Mouse (Mus musculus): Measurements from ENCODE around the gene Sept7.
"Not testable (repeated sequence)": the region's sequence is repeated elsewhere in the genome, so short reads cannot be mapped to it uniquely, and the experiment has no call there.

The Sept7 gene

DNA sequence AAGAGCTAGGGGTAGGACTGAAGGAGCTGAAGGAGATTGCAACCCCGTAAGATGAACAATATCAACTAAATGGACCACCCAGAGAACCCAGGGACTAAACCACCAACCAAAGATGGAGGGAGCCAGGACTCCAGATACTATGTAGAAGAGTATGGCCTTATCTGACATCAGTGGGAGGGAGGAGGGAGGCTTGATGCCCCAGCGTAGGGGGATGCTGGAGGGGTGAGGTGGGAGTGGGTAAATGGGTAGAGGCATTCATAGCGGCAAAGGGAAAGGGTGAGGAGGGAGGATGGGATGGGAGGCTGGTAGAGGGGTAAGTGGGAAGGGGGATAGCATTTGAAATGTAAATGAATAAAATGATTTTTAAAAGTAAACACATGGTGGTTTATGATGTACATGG, 8.2 kb downstream of the Sept7 start:
- no peak for DNase-seq (ENCODE audit: low spot score)

DNA sequence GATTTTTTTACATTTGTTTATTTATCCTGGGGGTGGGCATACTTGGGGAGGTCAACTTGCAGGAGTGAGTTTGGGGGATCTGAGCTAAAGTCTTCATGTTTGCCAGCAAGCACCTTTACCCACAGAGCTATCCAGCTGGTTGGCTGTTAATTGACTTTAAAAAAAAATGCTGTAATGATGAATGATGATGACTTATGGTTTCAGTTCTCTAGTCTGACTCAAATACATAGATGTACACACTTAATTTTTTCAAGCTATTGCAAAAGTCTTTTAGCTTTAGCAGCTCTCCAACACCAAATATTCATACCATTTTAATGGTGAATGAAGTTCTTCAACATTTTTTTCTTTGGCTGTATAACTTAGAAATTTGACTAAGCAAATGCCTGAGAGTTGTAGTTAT, 8.7 kb downstream of the Sept7 start:
- no peak for DNase-seq (ENCODE audit: low spot score)

DNA sequence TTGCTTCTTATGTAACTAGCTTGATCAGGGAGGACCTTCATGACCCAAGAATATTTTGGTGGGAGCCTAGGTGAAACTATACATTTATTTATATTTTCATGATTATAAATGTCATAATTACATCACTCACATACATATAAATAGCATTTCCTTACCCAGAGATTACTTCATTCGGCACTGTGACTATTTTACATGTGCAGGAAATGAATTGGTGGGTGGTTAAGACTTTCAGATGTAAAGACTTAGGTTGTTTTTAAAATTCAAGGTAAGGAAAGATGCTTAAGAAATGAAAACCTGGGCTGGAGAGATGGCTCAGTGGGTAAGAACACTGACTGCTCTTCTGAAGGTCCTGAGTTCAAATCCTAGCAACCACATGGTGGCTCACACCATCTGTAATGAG, 9.8 kb downstream of the Sept7 start:
- no peak for DNase-seq (ENCODE audit: low spot score)

DNA sequence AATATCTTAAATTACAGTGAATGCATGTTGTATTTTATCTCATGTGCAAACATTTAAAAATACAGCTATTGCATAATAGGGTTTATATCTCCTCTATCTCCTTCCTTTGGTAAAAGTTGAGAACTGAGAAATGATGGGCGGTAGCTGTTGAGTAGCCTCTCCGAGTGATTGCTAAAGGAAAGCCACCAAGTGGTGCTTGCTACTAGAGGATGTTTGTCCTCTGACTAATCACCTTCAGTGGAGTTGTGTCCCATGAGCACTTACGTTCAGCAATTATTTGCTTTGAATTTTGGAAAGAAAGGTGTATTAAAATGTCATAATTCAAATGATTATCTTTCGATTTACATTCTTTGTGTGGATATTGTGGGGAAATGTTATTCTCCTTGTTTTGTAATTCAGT, 13.6 kb downstream of the Sept7 start:
- DNase-seq (ENCODE audit: low spot score): no peak

DNA sequence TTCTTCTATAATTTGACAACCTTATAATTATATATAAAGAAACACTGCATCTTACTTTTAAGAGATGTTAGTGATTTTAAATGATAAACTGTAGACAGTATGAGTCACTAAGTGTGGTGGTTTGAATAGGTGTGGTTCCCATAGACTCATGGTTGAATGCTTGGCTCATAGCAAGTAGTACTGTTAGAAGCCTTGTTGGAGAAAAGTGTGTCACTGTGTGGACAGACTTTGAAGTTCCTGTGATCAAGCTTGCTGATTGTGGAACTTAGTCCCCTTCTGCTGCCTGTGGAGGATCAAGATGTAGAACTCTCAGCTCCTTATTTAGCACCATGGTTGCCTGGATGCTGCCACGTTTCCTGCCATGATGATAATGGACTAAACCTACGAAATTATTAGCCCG, 14.9 kb downstream of the Sept7 start:
- no peak for DNase-seq (ENCODE audit: low spot score)

DNA sequence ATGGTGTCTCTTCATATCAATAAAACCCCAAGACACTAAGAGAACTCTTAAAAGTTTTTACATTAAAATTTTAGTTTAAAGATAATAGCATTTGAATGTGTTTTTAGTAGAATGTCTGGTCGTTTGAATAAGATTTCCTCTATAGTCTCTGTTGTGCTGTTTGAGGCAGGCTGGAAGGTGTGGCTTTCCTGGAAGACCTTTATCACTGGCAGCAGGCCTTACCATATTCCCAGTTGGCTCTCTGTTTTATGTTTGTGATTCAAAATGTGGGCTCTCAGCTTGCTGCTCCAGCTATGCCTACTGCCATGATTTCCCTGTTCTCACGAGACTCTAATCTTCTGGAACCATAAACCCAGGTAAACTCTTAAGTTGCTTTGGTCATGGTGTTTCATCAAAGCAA, 15.3 kb downstream of the Sept7 start:
- no peak for DNase-seq (ENCODE audit: low spot score)

DNA sequence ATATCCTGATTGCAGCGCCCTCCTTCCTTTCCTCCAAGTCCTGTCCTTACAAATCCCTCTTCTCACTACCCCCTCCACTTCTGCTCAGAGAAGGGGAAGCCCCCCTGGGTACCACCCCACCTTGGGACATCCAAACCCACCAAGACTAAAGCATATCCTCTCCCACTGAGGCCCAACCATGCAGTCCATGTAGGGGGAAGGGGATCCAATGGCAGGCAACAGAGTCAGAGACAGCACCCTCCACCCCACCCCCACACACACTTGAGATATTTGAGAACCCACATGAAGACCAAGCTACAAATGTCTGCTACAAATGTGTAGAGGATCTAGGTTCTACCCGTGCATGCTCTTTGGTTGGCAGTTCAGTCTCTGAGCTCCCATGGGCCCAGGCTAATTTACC, 19.7 kb downstream of the Sept7 start:
- no peak for DNase-seq (ENCODE audit: low spot score)

DNA sequence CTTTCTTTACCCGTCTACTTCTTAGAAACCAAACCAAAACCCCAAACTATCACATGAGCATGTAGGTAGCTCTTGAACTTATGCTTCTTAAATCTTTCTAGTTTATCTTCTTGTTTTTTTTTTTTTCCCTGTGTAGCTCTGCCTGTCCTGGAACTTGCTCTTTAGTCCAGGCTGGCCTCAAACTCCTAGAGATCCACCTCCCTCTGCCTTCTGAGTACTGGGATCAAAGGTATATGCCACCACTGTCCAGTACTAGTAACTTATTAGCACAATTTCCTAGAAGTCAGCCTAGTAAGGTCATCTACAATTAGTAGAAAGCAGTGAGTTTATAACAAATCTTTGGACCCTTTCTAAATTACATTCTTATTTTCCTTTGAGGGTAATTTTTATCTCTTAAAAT, 37.6 kb downstream of the Sept7 start:
- no peak for DNase-seq (ENCODE audit: low spot score)

DNA sequence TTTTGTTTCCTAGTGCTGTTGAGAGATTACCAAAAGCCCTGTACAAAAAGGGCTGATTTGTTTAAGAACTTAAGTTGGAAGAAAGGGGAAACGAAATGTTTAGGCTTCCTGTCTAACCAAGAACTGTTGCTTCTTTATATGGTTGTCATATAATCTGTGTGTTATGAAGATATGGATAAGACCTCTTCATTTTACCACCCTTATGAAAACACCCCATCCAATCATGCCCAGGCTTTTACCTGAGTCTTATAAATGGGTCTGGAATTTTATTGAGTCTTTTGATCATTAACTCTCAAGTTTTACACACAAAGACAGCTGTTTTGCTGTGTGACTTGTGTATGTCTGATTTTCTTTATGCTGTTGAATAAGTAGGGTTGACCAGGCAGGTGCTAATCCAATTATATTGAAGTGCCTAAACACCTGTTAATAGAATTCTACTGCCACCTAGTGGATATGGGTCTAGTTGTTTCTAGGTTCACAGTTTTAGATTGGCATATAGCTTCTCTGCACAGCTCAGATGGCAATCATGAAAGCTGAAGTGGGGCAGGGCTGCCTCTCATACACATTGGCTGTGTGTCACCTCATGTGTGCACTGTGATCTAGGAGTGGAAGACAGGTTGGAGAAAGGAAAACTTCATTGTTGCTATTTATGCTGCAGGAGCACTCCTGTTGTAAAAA, 57.4 kb downstream of the Sept7 start:
- DNase-seq (ENCODE audit: low spot score): peak; percentile 90

DNA sequence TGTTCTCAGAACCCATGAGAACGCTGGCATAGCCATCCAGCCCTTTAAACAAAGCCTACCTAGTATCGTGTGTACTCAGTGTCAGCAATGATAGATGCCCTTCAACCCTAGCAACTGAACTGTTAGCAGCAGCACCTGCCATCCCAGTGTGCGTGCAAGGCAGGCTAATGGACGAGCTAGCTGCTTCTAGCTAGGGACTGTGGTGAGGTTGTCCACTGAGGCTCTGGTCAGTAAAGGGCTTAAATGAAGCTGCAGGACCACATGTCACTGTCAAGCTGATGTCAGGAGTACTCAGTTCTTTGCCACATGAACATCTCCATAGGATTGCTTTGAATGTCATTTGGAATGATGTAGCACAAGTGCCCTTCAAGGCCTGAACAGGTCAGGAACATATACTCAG, 62.1 kb downstream of the Sept7 start:
- DNase-seq (ENCODE audit: low spot score): no peak

DNA sequence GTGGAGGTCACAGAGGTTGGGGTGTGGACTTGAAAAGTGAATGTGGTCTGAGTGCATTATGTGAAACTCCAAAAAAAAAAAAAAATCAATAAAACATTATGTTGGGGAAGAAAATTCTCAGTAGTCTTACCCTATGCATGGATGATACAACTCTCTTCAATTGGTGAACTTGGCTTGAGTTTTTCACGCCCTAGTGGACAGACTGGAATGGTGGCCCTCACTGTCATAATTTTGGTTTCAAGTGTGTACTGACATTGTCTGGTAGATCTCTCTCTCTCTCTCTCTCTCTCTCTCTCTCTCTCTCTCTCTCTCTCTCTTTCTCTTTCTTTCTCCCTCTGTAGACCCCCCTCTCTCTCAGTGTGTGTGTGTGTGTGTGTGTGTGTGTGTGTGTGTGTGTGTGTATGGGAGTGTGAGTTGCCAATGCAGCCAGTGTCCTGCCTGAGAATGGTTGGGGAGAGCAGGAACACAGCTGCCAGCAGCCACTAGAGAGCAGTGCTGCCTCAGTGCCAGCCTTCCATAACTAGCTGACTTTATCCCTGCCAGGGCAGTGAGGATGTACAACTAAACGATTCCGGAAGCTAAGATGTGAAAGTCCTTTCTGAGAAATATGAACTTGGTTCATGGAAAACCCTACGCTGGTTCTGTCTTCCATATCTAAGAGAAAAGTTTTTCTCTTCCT, 65.7 kb downstream of the Sept7 start:
- DNase-seq (ENCODE audit: low spot score): peak; percentile 58

DNA sequence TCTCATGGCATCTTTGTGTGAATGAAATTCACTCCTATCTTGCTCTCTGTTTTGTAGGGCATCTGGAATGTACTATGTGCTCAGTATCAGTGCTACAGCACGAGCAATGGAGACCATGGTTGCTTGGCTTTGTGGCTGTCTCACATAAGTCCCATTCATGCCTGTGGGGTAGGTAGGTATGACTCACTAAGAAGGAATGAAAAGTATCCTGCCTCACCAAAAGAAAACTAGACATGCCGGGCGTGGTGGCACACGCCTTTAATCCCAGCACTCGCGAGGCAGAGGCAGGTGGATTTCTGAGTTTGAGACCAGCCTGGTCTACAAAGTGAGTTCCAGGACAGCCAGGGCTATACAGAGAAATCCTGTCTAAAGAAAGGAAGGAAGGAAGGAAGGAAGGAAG, 67.4 kb downstream of the Sept7 start:
- not testable (repeated sequence) for DNase-seq (ENCODE audit: low spot score)

DNA sequence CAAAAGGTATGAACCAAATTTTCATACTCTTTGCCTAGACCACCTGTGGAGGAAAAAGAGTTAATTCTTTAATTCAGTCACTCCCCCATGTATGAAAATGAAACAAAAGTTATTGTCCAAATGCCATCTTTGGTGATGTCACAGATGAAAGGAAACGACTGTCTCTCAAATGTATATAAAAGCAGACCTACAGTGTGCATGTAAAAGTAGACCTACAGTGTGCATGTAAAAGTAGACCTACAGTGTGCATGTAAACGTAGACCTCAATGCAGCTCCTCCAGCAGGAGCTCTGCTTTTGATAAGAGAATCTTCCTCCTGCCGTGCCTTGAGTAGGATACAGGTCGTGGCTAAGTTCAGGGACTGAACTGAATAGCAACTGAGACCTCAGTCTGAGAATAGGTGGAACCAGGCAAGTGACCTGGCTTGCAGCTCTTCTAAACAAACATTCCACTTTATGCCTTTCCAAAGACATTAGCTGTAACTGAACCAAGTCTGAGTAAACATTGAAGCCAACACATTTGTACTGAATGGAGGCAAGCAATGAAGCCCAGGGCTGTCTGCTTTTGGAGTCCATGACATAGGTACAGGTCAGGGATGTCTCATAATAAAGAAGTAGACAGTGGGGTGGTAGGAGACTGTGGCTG, 75.6 kb downstream of the Sept7 start:
- DNase-seq (ENCODE audit: low spot score): no peak

DNA sequence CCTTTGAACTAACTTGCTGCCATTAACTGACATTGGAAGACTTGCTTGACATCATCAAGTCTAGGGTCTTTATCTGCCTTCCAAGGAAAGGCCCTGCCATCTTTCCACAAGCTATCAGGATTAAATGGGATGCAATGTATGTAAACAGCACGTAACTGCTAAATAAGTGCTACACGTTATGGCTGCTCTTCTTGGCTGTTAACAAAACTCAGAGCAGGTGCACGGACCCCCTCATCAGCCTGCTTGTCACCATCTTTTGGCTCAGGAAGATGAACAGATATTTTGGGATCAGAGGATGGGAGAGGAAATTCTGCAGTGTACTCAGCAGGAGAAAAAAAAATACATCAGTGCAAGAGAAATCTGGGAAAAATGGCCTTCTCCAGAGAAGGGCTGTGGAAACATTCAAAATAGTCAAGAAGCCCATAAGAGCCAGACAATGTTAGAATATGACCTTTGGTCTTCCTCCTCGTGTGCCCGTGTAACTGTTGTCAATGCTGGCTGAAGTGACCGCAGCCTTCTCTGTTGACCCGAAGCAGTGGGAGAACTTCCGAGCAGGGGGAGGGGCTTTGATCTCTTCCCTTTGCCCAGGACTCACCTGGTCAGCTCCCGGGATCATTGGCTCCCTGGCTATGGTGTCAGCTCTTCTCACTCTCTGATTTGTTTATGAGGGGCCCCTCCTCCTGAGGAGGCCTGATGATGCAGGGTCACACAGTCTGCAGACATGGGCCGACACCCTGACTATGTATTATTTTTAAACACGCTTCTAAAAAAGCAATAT, 76.9 kb downstream of the Sept7 start:
- DNase-seq (ENCODE audit: low spot score): no peak

DNA sequence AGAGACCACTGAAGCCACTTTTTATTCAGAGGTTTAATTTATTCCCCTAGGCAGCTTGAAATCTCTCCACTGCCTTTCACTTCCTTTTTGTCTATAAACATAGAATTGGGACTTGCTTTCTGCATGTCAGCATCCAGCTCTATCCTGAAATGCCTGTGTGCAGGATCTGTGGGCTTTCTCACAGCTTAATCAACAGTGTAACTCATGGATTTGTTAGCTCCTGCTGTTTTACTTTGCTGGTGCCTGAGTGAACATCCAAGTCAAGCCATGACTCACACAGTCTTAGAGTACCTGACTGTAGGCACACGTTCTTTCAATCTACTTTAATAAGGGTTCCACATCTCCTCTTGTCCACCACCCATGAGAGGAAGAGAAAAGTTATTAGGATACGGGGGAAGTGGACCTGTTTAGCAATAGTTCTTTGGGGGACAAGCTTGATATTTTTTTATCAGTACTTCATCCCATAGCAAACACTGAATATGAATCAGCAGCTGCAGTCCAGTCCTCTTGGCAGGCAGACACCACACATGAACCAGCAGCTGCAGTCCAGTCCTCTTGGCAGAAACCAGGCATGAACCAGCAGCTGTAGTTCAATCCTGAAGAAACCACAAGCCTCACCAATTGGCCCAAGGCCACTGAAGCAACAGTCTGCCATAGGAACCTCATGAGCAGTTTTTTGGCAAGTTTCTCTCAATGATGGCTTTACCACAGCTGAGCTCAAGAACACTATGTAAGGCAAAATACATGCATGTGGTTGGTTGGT, 85.4 kb downstream of the Sept7 start:
- DNase-seq (ENCODE audit: low spot score): no peak

DNA sequence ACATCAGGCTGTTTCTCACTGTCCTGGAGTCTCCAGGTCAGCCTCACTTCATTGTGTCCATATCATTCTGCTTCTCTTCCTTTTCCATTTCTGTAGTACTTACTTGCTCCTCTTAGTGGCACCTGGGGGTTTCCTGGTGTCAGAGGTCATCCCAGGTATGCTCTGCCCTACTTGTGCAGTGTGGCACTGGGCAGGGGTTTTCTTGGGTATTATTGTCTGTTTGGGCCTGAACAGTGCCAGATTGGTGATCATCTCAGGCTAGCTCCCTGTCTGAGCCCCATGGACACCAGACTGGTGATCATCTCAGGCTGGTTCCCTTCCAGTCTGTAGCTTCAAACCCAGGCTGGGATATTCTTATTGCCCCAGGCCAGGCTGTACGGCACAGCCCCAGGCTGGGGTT, 88.2 kb downstream of the Sept7 start:
- DNase-seq (ENCODE audit: low spot score): no peak

DNA sequence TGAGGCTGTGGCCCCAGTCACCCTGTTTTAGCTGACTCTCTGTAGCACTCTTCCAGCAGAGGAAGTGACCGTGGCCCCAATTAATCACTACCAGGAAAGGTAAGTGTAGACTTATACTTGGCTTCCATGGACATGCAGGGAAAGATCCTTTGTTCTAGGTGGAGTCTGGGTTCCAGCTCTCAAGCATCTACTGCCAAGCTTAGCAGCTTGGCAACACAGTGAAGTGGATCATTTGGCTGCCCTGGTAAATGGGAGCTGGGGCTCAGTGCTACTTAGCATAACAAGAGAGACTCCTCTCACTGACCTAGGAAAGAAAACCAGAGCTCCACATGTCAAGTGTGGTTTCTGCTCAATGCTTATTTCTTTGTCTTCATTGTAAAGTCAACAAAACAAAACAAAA, 101.5 kb downstream of the Sept7 start:
- no peak for DNase-seq (ENCODE audit: low spot score)

DNA sequence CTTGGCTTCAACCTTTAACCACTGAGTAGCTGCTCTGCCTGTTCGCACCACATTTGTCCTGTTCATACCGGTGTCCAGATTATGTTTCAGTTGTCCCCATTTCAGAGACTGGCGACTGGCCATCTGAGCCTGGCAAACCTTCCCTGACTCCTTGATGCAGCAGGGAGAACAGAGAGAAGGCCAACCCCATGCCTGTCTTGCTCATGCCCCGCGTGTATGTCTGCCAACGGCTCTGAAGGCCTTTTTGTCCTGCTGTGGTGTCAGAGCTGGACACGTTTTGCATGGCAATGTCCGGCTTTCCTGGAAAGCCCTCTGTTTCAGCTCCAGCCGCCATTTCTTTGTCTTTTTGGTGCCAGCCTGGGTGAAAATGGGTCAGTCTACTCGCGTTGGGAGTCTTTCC, 103.6 kb downstream of the Sept7 start:
- no peak for DNase-seq (ENCODE audit: low spot score)

DNA sequence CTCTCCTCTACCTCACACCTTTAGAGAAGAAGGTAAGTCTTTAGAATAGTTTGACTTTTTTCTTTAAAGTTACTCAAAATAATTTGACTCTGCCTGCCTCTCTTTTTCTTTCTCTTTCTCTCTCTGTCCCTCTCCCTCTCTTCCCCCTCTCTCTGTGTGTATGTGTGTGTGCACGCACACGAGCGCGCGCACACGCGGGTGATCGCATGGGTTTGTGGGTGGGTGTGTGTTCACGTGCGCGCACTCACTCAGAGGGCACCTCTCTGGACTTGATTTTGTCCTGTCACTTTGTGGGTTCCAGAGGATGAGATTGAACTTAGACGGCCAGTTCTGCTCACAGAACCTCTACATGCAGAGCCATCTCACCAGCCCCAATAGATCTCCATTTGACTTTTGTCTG, 105.3 kb downstream of the Sept7 start:
- no peak for DNase-seq (ENCODE audit: low spot score)

DNA sequence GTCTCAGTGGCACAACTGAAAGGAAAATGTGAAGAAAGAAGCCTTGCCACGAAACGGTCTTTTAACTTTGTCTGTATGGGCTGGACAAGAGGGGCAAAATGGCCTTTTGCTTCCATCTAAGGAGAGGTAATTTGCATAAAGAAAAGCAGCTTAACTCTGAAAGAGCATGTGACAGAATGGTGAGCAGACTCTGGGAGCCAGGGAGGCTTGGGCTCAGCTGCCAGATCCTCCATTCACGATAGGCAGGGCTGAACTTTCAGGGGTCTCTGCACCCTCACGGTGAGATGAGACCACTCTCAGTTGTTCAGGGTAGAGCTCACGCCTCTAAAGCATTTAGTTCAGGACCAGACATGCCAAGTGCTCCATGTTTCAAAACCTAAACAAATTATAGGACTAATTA, 105.8 kb downstream of the Sept7 start:
- DNase-seq (ENCODE audit: low spot score): no peak

Data from retina, embryonic 14.5 days (tissue).